Mouse (Mus musculus) cortical plate, adult 2 months (tissue): ENCODE measurements around the gene Mylk3.
A peak's percentile ranks its signal among the peaks of the same experiment; 100 is the strongest.

Experiments
- CTCF ChIP-seq: fragments of 200-500 bp; IDR thresholded peaks from 2 replicates; pipeline ENCODE4 v1.5.1; 2011; ENCODE audit warnings: mild to moderate bottlenecking, control low read depth, low read length; ENCODE audit not compliant: insufficient read depth; ENCODE audit errors: extremely low read depth
- POLR2A ChIP-seq: fragments of 200-500 bp; IDR thresholded peaks from 2 replicates; pipeline ENCODE4 v1.6.1; 2011; ENCODE audit warnings: mild to moderate bottlenecking, low read length, control low read depth; ENCODE audit not compliant: insufficient read depth; ENCODE audit errors: extremely low read depth

GRCm38 (mm10) chr8:85311743-85312142 lies 74.4 kb downstream of the Mylk3 start:
- TF ChIP-seq CTCF, result peak; percentile 51
- TF ChIP-seq POLR2A, result no peak
